Mouse (Mus musculus): ENCODE data around the gene Olfr1105. TPM values are rescaled to one million over a fixed set of nuclear protein-coding genes. Genes with fewer than 3 reads are reported as not detected.

Gene Olfr1105
- not detected in 2 replicates for polyA plus RNA-seq (2016; fragmentation: Nextera tagmentation; extraction: Ambion mirVana)

DNA sequence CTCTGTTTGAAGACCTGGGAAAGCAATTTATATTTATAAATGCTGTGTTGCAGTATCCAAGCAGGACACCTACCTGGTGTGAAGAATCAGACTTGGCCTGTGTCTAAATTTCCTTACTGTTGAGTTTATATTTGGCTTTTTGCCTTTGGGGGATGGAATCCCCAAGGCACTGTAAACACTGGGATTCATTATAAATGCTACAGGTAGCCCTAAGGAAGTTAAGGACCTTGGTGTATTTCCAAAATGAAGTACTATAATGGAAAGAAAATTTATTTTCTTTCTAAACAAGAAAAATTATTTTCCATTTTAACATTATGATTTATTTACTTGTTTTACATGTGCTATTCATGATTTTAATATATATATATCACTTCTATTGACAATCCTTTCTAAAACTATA, at the start of gene Olfr1105:
Gene Olfr1105 (minus strand): TSS at position 101 of the 400 bp plus-strand sequence.
- H3K4me3 ChIP-seq (replicated peaks): no peak within 1 kb of the TSS
- no peak within 1 kb of the TSS for H3K9ac ChIP-seq
- H3K4me2 ChIP-seq: no peak within 1 kb of the TSS
- H3K9me3 ChIP-seq: no peaks in the 10 kb centered on the region
- H3K27me3 ChIP-seq: no peaks in the 10 kb centered on the region
- no peaks in the 10 kb centered on the region for H3K36me3 ChIP-seq (replicated peaks)
- no peak within 1 kb of the TSS for H3K27ac ChIP-seq
- no peak for ATAC-seq (ENCODE audit: low FRiP score)
- H3K4me1 ChIP-seq: no peaks in the 10 kb centered on the region

DNA sequence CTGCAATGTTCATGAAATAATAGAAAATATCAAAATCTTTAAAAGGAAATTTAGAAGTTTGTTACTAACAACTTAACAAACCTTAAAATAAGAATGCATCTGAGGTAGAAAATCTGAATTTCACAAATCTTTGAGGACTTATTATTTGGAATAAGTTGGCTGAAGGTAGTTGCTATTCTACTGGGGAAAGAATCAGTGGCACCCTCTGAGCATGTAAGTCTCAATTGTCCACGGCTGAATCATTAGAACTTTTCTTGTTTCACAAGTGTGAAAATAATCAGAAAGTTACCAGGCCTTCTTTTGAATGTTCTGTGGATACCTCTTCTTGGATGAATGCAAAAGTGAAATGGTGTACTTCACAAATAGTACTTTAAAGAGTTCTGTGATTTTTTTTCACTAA, 39.4 kb upstream of the Olfr1105 start, which contains the start of gene Olfr1107:
Gene Olfr1107 (minus strand): TSS at position 101 of the 400 bp plus-strand sequence.
- Histone ChIP-seq H3K9me3 (no peaks in the 10 kb centered on the region), H3K9ac (no peak within 1 kb of the TSS), H3K27ac (no peak within 1 kb of the TSS), H3K4me2 (no peak within 1 kb of the TSS), H3K4me1 (no peaks in the 10 kb centered on the region), H3K4me3 (replicated peaks) (no peak within 1 kb of the TSS), H3K27me3 (no peaks in the 10 kb centered on the region), H3K36me3 (replicated peaks) (no peaks in the 10 kb centered on the region)
- ATAC-seq (ENCODE audit: low FRiP score): no peak
- WGBS: 79% methylated on average over 1 of the region's 1 CpGs

DNA sequence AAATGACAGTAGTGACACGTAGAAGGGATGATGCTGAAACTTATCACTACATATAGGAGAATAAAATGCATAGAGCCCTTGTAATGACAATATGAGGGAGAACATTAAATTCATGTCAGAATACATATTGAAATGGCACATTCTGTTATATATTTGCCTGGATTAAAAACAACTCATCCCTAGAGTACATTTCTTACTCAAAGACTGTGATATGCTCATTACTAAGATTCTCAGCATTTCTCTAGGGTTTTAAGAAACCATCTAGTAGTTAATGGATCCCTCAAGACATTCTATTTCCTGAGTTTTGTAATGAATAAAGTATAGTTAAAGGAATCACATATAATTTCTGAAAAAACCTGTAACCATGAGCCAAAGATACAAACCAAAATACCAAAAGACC, 15.8 kb upstream of the Olfr1105 start, which contains the start of gene Olfr1106:
Gene Olfr1106 (minus strand): TSS at position 101 of the 400 bp plus-strand sequence.
- no peak within 1 kb of the TSS for H3K27ac ChIP-seq
- 84% methylated on average over 1 of the region's 1 CpGs for WGBS
- no peak within 1 kb of the TSS for H3K9ac ChIP-seq

DNA sequence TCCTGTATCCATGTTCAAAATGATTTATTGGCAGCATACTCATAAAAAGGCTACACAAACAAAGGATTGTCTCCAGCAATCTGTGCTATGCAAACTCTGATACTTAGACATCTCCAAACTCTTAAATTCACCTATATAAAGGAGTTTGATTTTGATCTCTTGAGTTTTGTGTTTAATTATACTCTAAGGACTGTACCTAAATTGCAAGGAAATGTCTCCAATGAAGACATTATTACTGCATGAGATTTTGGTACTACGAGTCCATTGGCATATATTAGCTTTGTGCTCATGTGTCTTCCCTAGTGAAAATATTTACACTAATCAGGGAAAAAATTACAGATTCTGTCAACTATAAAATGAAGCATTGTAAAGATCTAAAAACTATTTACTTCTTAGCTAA, 9.4 kb downstream of the Olfr1105 start, which contains the start of gene Olfr1104:
Gene Olfr1104 (minus strand): TSS at position 101 of the 400 bp plus-strand sequence.
- Histone ChIP-seq H3K9me3 (no peaks in the 10 kb centered on the region), H3K4me1 (no peaks in the 10 kb centered on the region), H3K9ac (no peak within 1 kb of the TSS), H3K4me2 (no peak within 1 kb of the TSS), H3K27ac (no peak within 1 kb of the TSS), H3K4me3 (replicated peaks) (no peak within 1 kb of the TSS), H3K36me3 (replicated peaks) (no peaks in the 10 kb centered on the region), H3K27me3 (no peaks in the 10 kb centered on the region)
- no peak for ATAC-seq (ENCODE audit: low FRiP score)
- WGBS: 87% methylated on average over 1 of the region's 1 CpGs

More for the DNA sequence above, 15.8 kb upstream of the Olfr1105 start, which contains the start of gene Olfr1106:
- Histone ChIP-seq H3K27me3 (no peaks in the 10 kb centered on the region), H3K9me3 (no peaks in the 10 kb centered on the region), H3K4me2 (no peak within 1 kb of the TSS), H3K36me3 (replicated peaks) (no peaks in the 10 kb centered on the region), H3K4me3 (replicated peaks) (no peak within 1 kb of the TSS), H3K4me1 (no peaks in the 10 kb centered on the region)
- no peak for ATAC-seq (ENCODE audit: low FRiP score)

DNA sequence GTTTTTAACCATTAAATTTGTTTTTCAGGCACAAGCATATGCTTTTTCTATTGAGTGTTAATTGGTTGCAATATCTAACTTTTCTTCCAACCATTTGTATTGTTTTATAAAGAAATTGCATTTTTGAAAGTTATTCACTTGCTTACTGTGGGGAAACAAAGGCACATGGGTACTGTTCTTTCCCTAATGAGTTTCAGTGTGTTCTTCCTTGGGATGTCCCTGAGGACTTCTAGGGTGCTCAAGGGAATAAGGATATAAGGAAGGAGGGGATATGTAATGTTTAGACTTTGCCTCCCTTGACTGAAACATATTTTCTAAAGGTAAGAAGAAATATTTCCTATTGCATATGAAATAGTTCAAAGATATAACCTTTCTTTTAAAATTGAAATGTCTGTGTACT, 38.2 kb downstream of the Olfr1105 start, which contains the start of gene Olfr1102:
Gene Olfr1102 (plus strand): TSS at position 301 of the 400 bp plus-strand sequence.
- Histone ChIP-seq H3K4me2 (no peak within 1 kb of the TSS), H3K27ac (no peak within 1 kb of the TSS), H3K4me3 (replicated peaks) (no peak within 1 kb of the TSS), H3K36me3 (replicated peaks) (no peaks in the 10 kb centered on the region), H3K9ac (no peak within 1 kb of the TSS), H3K4me1 (no peaks in the 10 kb centered on the region), H3K9me3 (no peaks in the 10 kb centered on the region), H3K27me3 (no peaks in the 10 kb centered on the region)
- ATAC-seq (ENCODE audit: low FRiP score): no peak

DNA sequence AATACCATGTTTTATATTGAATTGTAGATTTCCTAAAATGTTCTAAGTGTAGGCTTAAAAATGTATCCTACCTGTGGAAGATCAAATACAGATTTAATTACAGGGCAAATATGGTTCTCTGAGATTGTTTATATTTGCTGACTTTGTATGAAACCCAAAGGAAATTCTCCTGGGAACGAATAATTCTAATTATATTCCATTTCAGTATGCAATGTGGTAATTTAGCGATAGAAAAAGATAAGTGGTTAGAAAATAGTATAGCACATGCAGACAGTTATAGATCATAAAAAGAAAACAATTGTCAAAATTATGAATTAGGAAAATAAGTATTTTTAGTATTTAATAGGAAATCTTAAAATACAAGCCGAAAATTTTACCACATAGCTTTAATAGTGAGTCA, 45.2 kb downstream of the Olfr1105 start, which contains the start of gene Olfr1101:
Gene Olfr1101 (minus strand): TSS at position 101 of the 400 bp plus-strand sequence.
- 88% methylated on average over 3 of the region's 3 CpGs for WGBS
- Histone ChIP-seq H3K36me3 (replicated peaks) (no peaks in the 10 kb centered on the region), H3K9me3 (no peaks in the 10 kb centered on the region), H3K27me3 (no peaks in the 10 kb centered on the region), H3K4me1 (no peaks in the 10 kb centered on the region), H3K27ac (no peak within 1 kb of the TSS), H3K4me2 (no peak within 1 kb of the TSS), H3K4me3 (replicated peaks) (no peak within 1 kb of the TSS), H3K9ac (no peak within 1 kb of the TSS)
- no peak for ATAC-seq (ENCODE audit: low FRiP score)

Other genes starting within 250 kb of the Olfr1105 start
- gene Olfr141, start 226.5 kb downstream of the Olfr1105 start, polyA plus RNA-seq (2016; fragmentation: Nextera tagmentation; extraction: Ambion mirVana): not detected in 2 replicates
- gene Olfr1094, start 211.9 kb downstream of the Olfr1105 start, polyA plus RNA-seq (2016; fragmentation: Nextera tagmentation; extraction: Ambion mirVana): not detected in 2 replicates
- gene Olfr1095, start 184.8 kb downstream of the Olfr1105 start, polyA plus RNA-seq (2016; fragmentation: Nextera tagmentation; extraction: Ambion mirVana): not detected in 2 replicates
- not detected in 2 replicates for gene Gm13723, start 161.7 kb downstream of the Olfr1105 start, polyA plus RNA-seq (2016; fragmentation: Nextera tagmentation; extraction: Ambion mirVana)
- gene Olfr1097, start 144.3 kb downstream of the Olfr1105 start, polyA plus RNA-seq (2016; fragmentation: Nextera tagmentation; extraction: Ambion mirVana): not detected in 2 replicates
- gene Olfr1098, start 112.0 kb downstream of the Olfr1105 start, polyA plus RNA-seq (2016; fragmentation: Nextera tagmentation; extraction: Ambion mirVana): not detected in 2 replicates
- not detected in 2 replicates for gene Olfr1099, start 75.8 kb downstream of the Olfr1105 start, polyA plus RNA-seq (2016; fragmentation: Nextera tagmentation; extraction: Ambion mirVana)
- not detected in 2 replicates for gene Olfr1100, start 56.6 kb downstream of the Olfr1105 start, polyA plus RNA-seq (2016; fragmentation: Nextera tagmentation; extraction: Ambion mirVana)
- not detected in 2 replicates for gene Olfr1101, start 45.3 kb downstream of the Olfr1105 start, polyA plus RNA-seq (2016; fragmentation: Nextera tagmentation; extraction: Ambion mirVana)
- not detected in 2 replicates for gene Olfr1102, start 38.1 kb downstream of the Olfr1105 start, polyA plus RNA-seq (2016; fragmentation: Nextera tagmentation; extraction: Ambion mirVana)
- not detected in 2 replicates for gene Olfr1104, start 9.5 kb downstream of the Olfr1105 start, polyA plus RNA-seq (2016; fragmentation: Nextera tagmentation; extraction: Ambion mirVana)
- gene Olfr1106, start 15.7 kb upstream of the Olfr1105 start, polyA plus RNA-seq (2016; fragmentation: Nextera tagmentation; extraction: Ambion mirVana): not detected in 2 replicates
- not detected in 2 replicates for gene Olfr1107, start 39.3 kb upstream of the Olfr1105 start, polyA plus RNA-seq (2016; fragmentation: Nextera tagmentation; extraction: Ambion mirVana)
- gene Olfr1109, start 59.5 kb upstream of the Olfr1105 start, polyA plus RNA-seq (2016; fragmentation: Nextera tagmentation; extraction: Ambion mirVana): not detected in 2 replicates
- gene Olfr259, start 78.0 kb upstream of the Olfr1105 start, polyA plus RNA-seq (2016; fragmentation: Nextera tagmentation; extraction: Ambion mirVana): not detected in 2 replicates
- gene Olfr1110, start 103.8 kb upstream of the Olfr1105 start, polyA plus RNA-seq (2016; fragmentation: Nextera tagmentation; extraction: Ambion mirVana): not detected in 2 replicates
- gene Olfr1111, start 116.1 kb upstream of the Olfr1105 start, polyA plus RNA-seq (2016; fragmentation: Nextera tagmentation; extraction: Ambion mirVana): not detected in 2 replicates
- not detected in 2 replicates for gene Olfr1112, start 151.3 kb upstream of the Olfr1105 start, polyA plus RNA-seq (2016; fragmentation: Nextera tagmentation; extraction: Ambion mirVana)
- not detected in 2 replicates for gene Olfr1113, start 172.4 kb upstream of the Olfr1105 start, polyA plus RNA-seq (2016; fragmentation: Nextera tagmentation; extraction: Ambion mirVana)
- gene Olfr1115, start 211.5 kb upstream of the Olfr1105 start, polyA plus RNA-seq (2016; fragmentation: Nextera tagmentation; extraction: Ambion mirVana): not detected in 2 replicates
- gene Olfr1116, start 231.0 kb upstream of the Olfr1105 start, polyA plus RNA-seq (2016; fragmentation: Nextera tagmentation; extraction: Ambion mirVana): not detected in 2 replicates

Data from forebrain, embryonic 12.5 days (tissue).